Mouse (Mus musculus) myocyte (in vitro differentiated cells): Measurements from ENCODE around the gene Prpf4. TPM values are rescaled to one million over a fixed set of nuclear protein-coding genes. Genes with fewer than 3 reads are reported as not detected.

ENCODE experiments used
- H3K27me3 ChIP-seq: one replicate; pipeline ENCODE4 v1.6.1; 2011; ENCODE audit not compliant: control insufficient read depth, insufficient read depth, insufficient read length
- H3K36me3 ChIP-seq: one replicate; pipeline ENCODE4 v1.6.1; 2011; ENCODE audit not compliant: control insufficient read depth, insufficient read depth
- H3K4me2 ChIP-seq: one replicate; pipeline ENCODE4 v1.6.1; 2011; ENCODE audit warnings: low read depth, control low read depth
- H3K4me3 ChIP-seq: one replicate; pipeline ENCODE4 v1.5.1; 2011; ENCODE audit warnings: mild to moderate bottlenecking, control low read depth, moderate library complexity
- H3K79me2 ChIP-seq: one replicate; pipeline ENCODE4 v1.6.1; 2011; ENCODE audit not compliant: control insufficient read depth, insufficient read depth
- H3ac ChIP-seq: one replicate; pipeline ENCODE4 v1.6.1; 2011; ENCODE audit not compliant: control insufficient read depth, insufficient read length
- CEBPB ChIP-seq: IDR thresholded peaks from 2 replicates; pipeline ENCODE4 v1.6.1; 2011; ENCODE audit warnings: mild to moderate bottlenecking, moderate library complexity; ENCODE audit not compliant: poor library complexity, insufficient read depth, severe bottlenecking
- E2F4 ChIP-seq: IDR thresholded peaks from one replicate; pipeline ENCODE4 v1.6.1; 2011; ENCODE audit warnings: mild to moderate bottlenecking, control low read depth, moderate library complexity; ENCODE audit not compliant: insufficient read depth
- MAX ChIP-seq: IDR thresholded peaks from one replicate; pipeline ENCODE4 v1.6.1; 2011; ENCODE audit warnings: low read depth, mild to moderate bottlenecking, control low read depth
- MYOD1 ChIP-seq, 3 experiments: IDR thresholded peaks; one replicate each; pipeline ENCODE4 v1.6.1; 2011; ENCODE audit warnings: control low read depth in 2 of 3, low read depth in 2 of 3, mild to moderate bottlenecking in 2 of 3, moderate library complexity in 1 of 3; ENCODE audit not compliant: insufficient read length in 2 of 3, control insufficient read depth in 1 of 3
- MYOG ChIP-seq, 3 experiments: IDR thresholded peaks; one replicate each; pipeline ENCODE4 v1.6.1; 2011; ENCODE audit warnings: control low read depth in 2 of 3, low read depth in 2 of 3, mild to moderate bottlenecking in 2 of 3; ENCODE audit not compliant: insufficient read length in 2 of 3, control insufficient read depth in 1 of 3, insufficient read depth in 1 of 3
- POLR2A ChIP-seq: IDR thresholded peaks from one replicate; pipeline ENCODE4 v1.6.1; 2011; ENCODE audit warnings: low read depth, mild to moderate bottlenecking, control low read depth, moderate library complexity; ENCODE audit not compliant: insufficient read length
- POLR2AphosphoS2 ChIP-seq: IDR thresholded peaks from one replicate; pipeline ENCODE4 v1.6.1; 2011; ENCODE audit warnings: low read depth, control low read depth; ENCODE audit not compliant: insufficient read length
- REST ChIP-seq: IDR thresholded peaks from one replicate; pipeline ENCODE4 v1.6.1; 2011; ENCODE audit warnings: mild to moderate bottlenecking, control low read depth, moderate library complexity; ENCODE audit not compliant: insufficient read depth, insufficient read length
- SRF ChIP-seq: IDR thresholded peaks from one replicate; pipeline ENCODE4 v1.6.1; 2011; ENCODE audit warnings: low read depth; ENCODE audit not compliant: control insufficient read depth, insufficient read length
- TCF12 ChIP-seq: IDR thresholded peaks from one replicate; pipeline ENCODE4 v1.6.1; 2011; ENCODE audit warnings: mild to moderate bottlenecking, control low read depth; ENCODE audit not compliant: poor library complexity, insufficient read depth, severe bottlenecking
- TCF3 ChIP-seq: IDR thresholded peaks from one replicate; pipeline ENCODE4 v1.6.1; 2011; ENCODE audit warnings: low read depth, control low read depth; ENCODE audit not compliant: insufficient read length
- USF1 ChIP-seq: IDR thresholded peaks from one replicate; pipeline ENCODE4 v1.6.1; 2011; ENCODE audit warnings: low read depth, mild to moderate bottlenecking, control low read depth, moderate library complexity
- polyA plus RNA-seq: library from polyadenylated mRNA; unstranded; fragments of >200 nt; fragmentation: generic; extraction: Trizol; gene quantifications from one replicate; pipeline ENCODE4 v1.2.1, GENCODE M21; 2012; ENCODE audit warnings: missing spikeins

Prpf4 gene
- polyA plus RNA-seq, 1 experiment: 6.0 TPM

- no peak overlapping the region for H3K4me3 ChIP-seq
- no peaks in the 10 kb centered on the region for H3K36me3 ChIP-seq
- H3K79me2 ChIP-seq: no peaks in the 10 kb centered on the region
- no peak overlapping the region for H3K4me2 ChIP-seq
- TF ChIP-seq SRF: no peak
- no peak for TF ChIP-seq USF1
- H3ac ChIP-seq: no peak overlapping the region
- no peaks in the 10 kb centered on the region for H3K27me3 ChIP-seq
Observed at GRCm38 (mm10) chr4:62433939-62434870, 25.6 kb downstream of the Prpf4 start.

DNA sequence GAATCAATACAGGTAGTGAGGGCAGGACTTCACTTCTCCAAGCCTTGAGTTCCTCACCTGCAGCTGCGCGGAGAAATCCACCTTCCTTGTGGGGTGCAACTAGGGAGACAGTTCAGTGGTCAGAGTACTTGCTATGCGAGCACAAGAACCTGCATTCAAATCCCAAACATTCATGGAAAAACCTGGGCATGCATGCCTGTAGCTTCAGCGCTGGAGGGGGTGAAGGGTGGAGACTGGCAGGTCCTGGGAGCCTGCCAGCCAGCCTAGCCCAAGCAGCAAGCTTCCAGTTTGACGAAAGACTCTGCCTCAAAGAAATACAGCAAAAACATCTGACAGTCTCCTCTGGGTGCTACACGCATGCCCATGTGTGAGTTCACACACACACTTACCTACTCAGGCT, 26.5 kb downstream of the Prpf4 start, which contains the start of gene Rnf183:
Rnf183 (minus strand) TSS at position 172 of the 400 bp plus-strand sequence.
- Histone ChIP-seq H3K4me2 (no peak within 1 kb of the TSS), H3K79me2 (no peaks in the 10 kb centered on the region), H3ac (no peak within 1 kb of the TSS), H3K4me3 (no peak within 1 kb of the TSS), H3K27me3 (no peaks in the 10 kb centered on the region), H3K36me3 (no peaks in the 10 kb centered on the region)
- TF ChIP-seq REST (no peak), POLR2AphosphoS2 (no peak), TCF3 (no peak), USF1 (no peak), MYOG (IDR thresholded peaks at IDR 0.05; ENCODE audit: control insufficient read depth in 1 of 3, insufficient read depth in 1 of 3, insufficient read length in 2 of 3, low read depth in 2 of 3) (no peak), E2F4 (no peak), POLR2A (no peak), MYOD1 (IDR thresholded peaks at IDR 0.05; ENCODE audit: control insufficient read depth in 1 of 3, insufficient read length in 2 of 3, low read depth in 2 of 3) (no peak), MAX (no peak), TCF12 (no peak), CEBPB (no peak)

GRCm38 (mm10) chr4:62437256-62437778, 28.7 kb downstream of the Prpf4 start:
- H3K79me2 ChIP-seq: no peaks in the 10 kb centered on the region
- H3K27me3 ChIP-seq: no peaks in the 10 kb centered on the region
- no peak for TF ChIP-seq SRF
- TF ChIP-seq E2F4: no peak
- no peak for TF ChIP-seq USF1
- no peak for TF ChIP-seq REST
- no peak for TF ChIP-seq TCF12
- no peak for TF ChIP-seq POLR2A

DNA sequence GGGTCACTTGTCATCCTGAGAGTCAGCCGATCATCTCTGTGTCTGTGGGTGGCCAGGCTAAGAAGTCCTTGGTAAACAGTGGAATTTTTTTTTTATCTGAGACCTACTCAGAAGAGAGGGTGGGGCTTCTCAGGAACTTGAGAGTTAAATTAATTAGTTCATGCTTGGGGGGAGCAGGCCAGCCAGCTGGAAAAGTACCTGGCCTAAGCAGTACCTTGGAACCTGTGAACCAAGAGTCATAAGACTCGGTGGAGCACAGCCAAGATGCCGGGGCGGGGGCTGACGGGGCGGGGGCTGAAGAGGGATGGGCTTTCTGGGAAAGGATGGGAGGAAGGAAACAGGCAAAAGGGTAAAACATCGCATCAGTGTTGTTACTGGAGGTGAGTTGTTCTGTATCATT, 29.3 kb downstream of the Prpf4 start:
- Histone ChIP-seq H3K36me3 (no peaks in the 10 kb centered on the region), H3K4me3 (no peak overlapping the region), H3K27me3 (no peaks in the 10 kb centered on the region), H3K4me2 (no peak overlapping the region), H3ac (no peak overlapping the region), H3K79me2 (no peaks in the 10 kb centered on the region)
- TF ChIP-seq MYOD1 (IDR thresholded peaks at IDR 0.05; ENCODE audit: control insufficient read depth in 1 of 3, insufficient read length in 2 of 3, low read depth in 2 of 3) (no peak), REST (no peak), E2F4 (no peak), POLR2AphosphoS2 (no peak), TCF3 (no peak), SRF (no peak), MYOG (IDR thresholded peaks at IDR 0.05; ENCODE audit: control insufficient read depth in 1 of 3, insufficient read depth in 1 of 3, insufficient read length in 2 of 3, low read depth in 2 of 3) (no peak), USF1 (no peak), CEBPB (no peak), MAX (no peak), POLR2A (no peak), TCF12 (no peak)

More at GRCm38 (mm10) chr4:62437256-62437778, 28.7 kb downstream of the Prpf4 start:
- no peaks in the 10 kb centered on the region for H3K36me3 ChIP-seq
- no peak overlapping the region for H3ac ChIP-seq
- no peak overlapping the region for H3K4me3 ChIP-seq
- H3K4me2 ChIP-seq: no peak overlapping the region

DNA sequence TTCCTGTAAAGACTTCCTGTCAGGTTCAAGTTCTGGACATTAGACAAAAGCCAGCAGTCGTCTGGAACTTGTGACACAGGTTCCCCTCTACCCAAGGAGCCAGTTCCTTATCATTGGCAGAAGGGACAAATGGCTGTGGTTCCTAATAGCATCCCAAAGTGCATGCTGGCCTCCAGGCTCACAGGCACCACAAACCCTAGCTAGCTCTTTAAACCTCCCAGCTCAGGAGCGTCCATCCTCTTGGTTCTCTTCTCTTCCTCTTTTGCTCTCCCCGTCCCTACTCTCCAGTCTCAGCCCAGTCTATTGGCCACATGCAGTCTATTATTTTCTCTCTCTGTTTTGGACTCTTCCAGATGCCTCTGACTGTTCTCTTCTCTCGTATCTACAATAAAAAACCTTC, 31.2 kb downstream of the Prpf4 start:
- Histone ChIP-seq H3K27me3 (no peaks in the 10 kb centered on the region), H3K36me3 (no peaks in the 10 kb centered on the region), H3K4me3 (no peak overlapping the region), H3K79me2 (no peaks in the 10 kb centered on the region), H3ac (no peak overlapping the region), H3K4me2 (no peak overlapping the region)
- no peak for TF ChIP-seq CEBPB
- no peak for TF ChIP-seq MAX
